Mouse (Mus musculus) lung, adult 2 months (tissue): Measurements from ENCODE around the gene Hoxb2.

Experiments used
- CTCF ChIP-seq: fragments of 200-500 bp; IDR thresholded peaks from 2 replicates; pipeline ENCODE4 v1.5.1; 2011; ENCODE audit warnings: mild to moderate bottlenecking, low read length, control low read depth; ENCODE audit not compliant: insufficient read depth
- POLR2A ChIP-seq: fragments of 200-500 bp; IDR thresholded peaks from 2 replicates; pipeline ENCODE4 v1.6.1; 2011; ENCODE audit warnings: low read depth, mild to moderate bottlenecking, control low read depth, low read length, borderline replicate concordance; ENCODE audit errors: extremely low read depth

- TF ChIP-seq POLR2A = no peak
- no peak for TF ChIP-seq CTCF
Measured at GRCm38 (mm10) chr11:96334002-96334364, 16.3 kb upstream of the Hoxb2 start.
